Mouse (Mus musculus) hindbrain, embryonic 16.5 days (tissue): ENCODE results near the gene Mettl22. TPM values are rescaled to one million over a fixed set of nuclear protein-coding genes. Genes with fewer than 3 reads are reported as not detected.

ENCODE experiments used
- ATAC-seq: fragments of 200-750 bp; cut with Nextera tagmentation; 2 replicates; pipeline ENCODE4 v1.8.0; 2017; ENCODE audit warnings: moderate TSS enrichment, moderate library complexity
- H3K27ac ChIP-seq: fragments of 300-500 bp; sonication (generic); 2 replicates; pipeline ENCODE4 v1.5.1; 2014; ENCODE audit warnings: low read depth, mild to moderate bottlenecking, control low read depth, low read length, moderate library complexity
- H3K27me3 ChIP-seq: fragments of 300-500 bp; sonication (generic); replicated peaks from 2 replicates; pipeline ENCODE4 v1.6.1; 2014; ENCODE audit warnings: low read length; ENCODE audit not compliant: control insufficient read depth, insufficient read depth
- H3K36me3 ChIP-seq: fragments of 300-500 bp; sonication (generic); 2 replicates; pipeline ENCODE4 v1.6.1; 2014; ENCODE audit warnings: mild to moderate bottlenecking, low read length, moderate library complexity, mixed read lengths; ENCODE audit not compliant: control insufficient read depth, insufficient read depth
- H3K4me1 ChIP-seq: fragments of 300-500 bp; sonication (generic); 2 replicates; pipeline ENCODE4 v1.6.1; 2014; ENCODE audit warnings: low read depth, low read length; ENCODE audit not compliant: control insufficient read depth, insufficient read depth
- H3K4me2 ChIP-seq: fragments of 300-500 bp; sonication (generic); 2 replicates; pipeline ENCODE4 v1.6.1; 2014; ENCODE audit warnings: mild to moderate bottlenecking, low read length, control low read depth, moderate library complexity
- H3K4me3 ChIP-seq: fragments of 300-500 bp; sonication (generic); 2 replicates; pipeline ENCODE4 v1.5.1; 2014; ENCODE audit warnings: mild to moderate bottlenecking, low read length, control low read depth, moderate library complexity
- H3K9ac ChIP-seq: fragments of 300-500 bp; sonication (generic); 2 replicates; pipeline ENCODE4 v1.6.1; 2014; ENCODE audit warnings: low read depth, mild to moderate bottlenecking, control low read depth, low read length, moderate library complexity
- H3K9me3 ChIP-seq: fragments of 300-500 bp; sonication (generic); 2 replicates; pipeline ENCODE4 v1.6.1; 2014; ENCODE audit warnings: mild to moderate bottlenecking, low read length, moderate library complexity; ENCODE audit not compliant: control insufficient read depth
- WGBS: fragments of 180-500 bp; shearing (Covaris S2); extraction: QIAGEN DNeasy Blood & Tissue Kit; methylation state at CpG from one replicate; pipeline ENCODE4 v1.1.7; 2014; 5-methylcytosine and 5-hydroxymethylcytosine counted together
- polyA plus RNA-seq: library from polyadenylated mRNA; unstranded; fragments of >200 nt; fragmentation: Nextera tagmentation; extraction: Ambion mirVana; gene quantifications from 2 replicates; pipeline ENCODE4 v1.2.1, GENCODE M21; 2015

Gene Mettl22
- polyA plus RNA-seq, 1 experiment from 2014 or later: 58.4 TPM

DNA sequence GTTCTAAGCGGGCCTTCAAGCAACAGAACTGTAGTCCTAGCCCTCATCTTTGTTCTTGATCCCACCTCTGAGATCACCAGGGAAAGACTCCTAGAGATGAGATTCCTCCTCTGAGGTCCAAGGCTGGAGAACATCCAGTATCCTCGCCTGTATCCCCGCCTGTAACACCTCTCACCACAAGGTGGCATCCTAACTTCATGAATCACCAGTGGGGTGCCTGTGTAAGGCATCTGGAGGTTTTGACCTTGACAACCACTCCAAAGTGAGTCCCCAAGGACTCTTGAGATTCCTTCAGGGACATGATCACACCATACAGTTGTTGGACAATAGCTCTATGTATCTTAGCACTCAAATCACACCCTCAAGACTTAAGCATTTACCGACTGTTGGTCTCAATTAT lies 23.7 kb downstream of the Mettl22 start:
- Histone ChIP-seq H3K36me3 (0 out of 2 replicates have a peak, but pooled peaks cover 2% of the 10 kb centered on the region), H3K9me3 (no peaks in the 10 kb centered on the region), H3K4me2 (no peak overlapping the region), H3K4me1 (no peaks in the 10 kb centered on the region), H3K4me3 (no peak overlapping the region), H3K27me3 (no peaks in the 10 kb centered on the region), H3K9ac (no peak overlapping the region), H3K27ac (no peak overlapping the region)
- peak; percentile 73 for ATAC-seq
- WGBS: 17% methylated on average over 4 of the region's 4 CpGs

DNA sequence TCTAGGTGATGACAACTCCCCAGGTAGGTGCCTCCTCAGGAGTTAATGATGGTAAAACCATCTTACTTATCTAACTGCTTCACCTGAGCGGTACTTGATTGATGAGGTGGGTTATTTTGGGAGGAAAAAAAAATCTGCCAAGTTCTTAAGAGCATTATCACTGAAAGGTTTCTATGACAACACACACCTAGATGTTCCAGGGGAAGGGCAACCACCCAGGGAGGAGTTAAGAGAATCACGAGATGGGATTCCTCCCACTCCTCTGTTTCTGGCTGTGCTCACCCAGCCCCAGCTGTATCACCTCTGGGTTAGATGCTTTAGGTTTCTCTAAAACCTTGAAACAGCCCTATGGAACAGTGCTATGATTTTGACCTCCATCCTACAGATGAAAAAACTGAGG lies 26.4 kb downstream of the Mettl22 start:
- H3K9me3 ChIP-seq: no peaks in the 10 kb centered on the region
- no peak overlapping the region for H3K9ac ChIP-seq
- H3K36me3 ChIP-seq: no peaks in the 10 kb centered on the region
- no peak for ATAC-seq
- 56% methylated on average over 2 of the region's 2 CpGs for WGBS
- no peak overlapping the region for H3K27ac ChIP-seq
- no peaks in the 10 kb centered on the region for H3K27me3 ChIP-seq
- H3K4me3 ChIP-seq: no peak overlapping the region
- no peaks in the 10 kb centered on the region for H3K4me1 ChIP-seq
- no peak overlapping the region for H3K4me2 ChIP-seq

DNA sequence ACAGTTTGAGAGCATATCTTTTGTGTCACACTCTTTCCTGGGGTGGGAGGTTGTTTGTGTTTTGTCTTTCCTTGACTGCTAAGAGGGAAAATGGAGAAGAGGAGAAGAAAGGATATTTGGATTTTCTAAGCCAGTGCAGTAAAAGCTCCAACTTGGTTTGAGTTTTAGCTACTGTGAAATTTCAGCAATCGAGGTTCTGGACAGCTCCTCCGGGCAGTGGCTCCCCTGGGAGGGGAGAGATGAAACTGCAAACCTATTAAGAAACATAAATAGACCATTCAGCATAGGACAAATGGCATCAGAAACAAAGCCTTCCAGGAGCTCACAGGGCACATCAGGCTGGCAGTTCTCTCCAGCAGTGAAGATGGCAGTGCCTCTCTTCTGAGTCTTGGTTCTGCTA lies 33.7 kb downstream of the Mettl22 start:
- H3K4me2 ChIP-seq: no peak overlapping the region
- 45% methylated on average over 2 of the region's 2 CpGs for WGBS
- no peaks in the 10 kb centered on the region for H3K36me3 ChIP-seq
- ATAC-seq: no peak
- no peaks in the 10 kb centered on the region for H3K9me3 ChIP-seq
- no peak overlapping the region for H3K9ac ChIP-seq
- H3K4me3 ChIP-seq: no peak overlapping the region
- no peaks in the 10 kb centered on the region for H3K4me1 ChIP-seq
- no peak overlapping the region for H3K27ac ChIP-seq
- H3K27me3 ChIP-seq: no peaks in the 10 kb centered on the region

DNA sequence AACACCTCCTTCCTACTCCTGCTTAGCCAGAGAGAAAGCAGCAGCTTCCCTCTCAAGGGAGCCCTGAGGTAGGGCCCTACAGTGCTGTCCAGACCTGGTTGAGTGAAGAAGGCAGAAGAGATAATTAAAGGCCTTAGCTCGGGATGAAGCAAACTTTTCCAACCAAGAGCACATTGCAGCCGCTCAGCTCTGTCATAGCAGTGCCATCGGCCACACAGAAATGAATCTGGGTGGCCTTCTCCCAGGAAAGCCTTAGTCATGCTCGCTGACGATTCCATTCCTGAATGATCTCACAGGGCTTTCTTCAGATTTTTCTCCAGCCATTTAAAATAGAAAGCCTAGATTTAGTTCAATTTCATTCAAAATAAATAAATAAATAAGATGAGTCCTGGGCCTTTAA lies 39.3 kb downstream of the Mettl22 start:
- no peaks in the 10 kb centered on the region for H3K27me3 ChIP-seq
- no peak overlapping the region for H3K4me2 ChIP-seq
- WGBS: 79% methylated on average over 5 of the region's 5 CpGs
- no peaks in the 10 kb centered on the region for H3K36me3 ChIP-seq
- no peak overlapping the region for H3K27ac ChIP-seq
- H3K9ac ChIP-seq: no peak overlapping the region
- peaks cover 16% of the 10 kb centered on the region for H3K4me1 ChIP-seq
- ATAC-seq: no peak
- H3K9me3 ChIP-seq: no peaks in the 10 kb centered on the region
- no peak overlapping the region for H3K4me3 ChIP-seq

DNA sequence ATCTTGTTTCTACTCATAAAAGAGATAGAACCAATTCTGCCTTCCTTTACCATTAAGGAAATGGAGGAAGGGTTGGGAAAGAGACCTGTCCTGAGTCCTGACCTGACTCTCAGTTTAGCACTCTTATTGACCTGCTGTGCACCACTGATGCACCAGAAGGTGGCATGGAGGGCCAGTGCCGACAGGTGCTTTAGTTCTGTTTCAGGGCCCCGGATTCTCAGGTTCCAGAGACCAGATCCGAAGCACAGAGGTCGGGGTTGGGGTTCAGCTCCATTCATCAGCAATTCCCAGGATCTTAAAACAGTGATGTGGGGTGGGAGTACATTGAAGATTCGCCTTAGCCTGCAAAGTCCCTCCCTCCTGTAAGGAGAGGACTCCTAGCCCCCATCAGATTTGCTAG lies 42.2 kb downstream of the Mettl22 start:
- ATAC-seq: no peak; the same call in 1 of the 2 replicates
- Histone ChIP-seq H3K4me3 (peak overlapping the region; percentile 76), H3K4me1 (peaks cover 21% of the 10 kb centered on the region), H3K4me2 (peak overlapping the region; percentile 85), H3K27ac (peak overlapping the region; percentile 79; the same call in 1 of the 2 replicates), H3K9ac (peak overlapping the region; percentile 39), H3K27me3 (no peaks in the 10 kb centered on the region), H3K9me3 (no peaks in the 10 kb centered on the region), H3K36me3 (no peaks in the 10 kb centered on the region)
- 1% methylated on average over 5 of the region's 5 CpGs for WGBS

DNA sequence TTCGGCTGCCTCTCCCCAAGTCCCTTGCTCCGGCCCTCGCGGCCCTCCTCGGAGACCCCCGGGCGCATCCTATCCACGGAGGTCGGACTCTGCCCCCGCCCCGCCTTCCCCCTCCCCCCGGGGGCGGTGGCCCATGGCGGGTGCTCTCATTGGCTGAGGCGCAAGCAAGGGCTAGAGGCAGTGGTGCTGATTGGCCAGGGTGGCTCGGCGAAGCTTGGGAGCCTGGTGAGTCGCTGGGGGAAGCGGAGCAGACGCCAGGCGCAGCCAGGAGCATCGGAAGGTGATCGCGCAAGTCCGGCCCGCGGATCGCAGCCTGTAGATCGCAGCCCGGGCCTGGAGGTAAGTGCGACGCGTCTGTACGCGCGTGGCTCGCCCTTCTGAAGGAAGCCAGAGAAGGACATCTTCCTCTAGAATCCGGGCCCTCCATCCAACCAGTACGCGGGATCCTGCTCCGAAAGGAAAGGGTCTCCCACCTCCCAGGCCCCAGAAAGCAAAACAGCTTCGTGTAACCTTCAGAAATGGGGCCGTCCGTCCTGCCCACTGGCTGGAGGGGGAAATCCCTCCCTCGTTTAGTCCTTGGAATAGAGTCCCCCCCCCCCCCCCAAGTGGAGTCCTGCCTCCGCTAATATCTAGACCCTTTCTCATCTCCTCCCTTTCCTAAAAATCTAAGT lies 42.8 kb downstream of the Mettl22 start, which contains the start of gene Abat:
TSS of gene Abat (plus strand) at position 194 of the 671 bp plus-strand sequence.
- H3K4me2 ChIP-seq: peak within 1 kb of the TSS; percentile 85
- peak; percentile 99 for ATAC-seq
- H3K9me3 ChIP-seq: no peaks in the 10 kb centered on the region
- H3K27ac ChIP-seq: peak within 1 kb of the TSS; percentile 79
- under 1% methylated on average over 46 of the region's 46 CpGs for WGBS
- peak within 1 kb of the TSS; percentile 74 for H3K9ac ChIP-seq
- no peaks in the 10 kb centered on the region for H3K36me3 ChIP-seq
- H3K4me3 ChIP-seq: peak within 1 kb of the TSS; percentile 76
- H3K4me1 ChIP-seq: peaks cover 24% of the 10 kb centered on the region
- H3K27me3 ChIP-seq: no peaks in the 10 kb centered on the region

DNA sequence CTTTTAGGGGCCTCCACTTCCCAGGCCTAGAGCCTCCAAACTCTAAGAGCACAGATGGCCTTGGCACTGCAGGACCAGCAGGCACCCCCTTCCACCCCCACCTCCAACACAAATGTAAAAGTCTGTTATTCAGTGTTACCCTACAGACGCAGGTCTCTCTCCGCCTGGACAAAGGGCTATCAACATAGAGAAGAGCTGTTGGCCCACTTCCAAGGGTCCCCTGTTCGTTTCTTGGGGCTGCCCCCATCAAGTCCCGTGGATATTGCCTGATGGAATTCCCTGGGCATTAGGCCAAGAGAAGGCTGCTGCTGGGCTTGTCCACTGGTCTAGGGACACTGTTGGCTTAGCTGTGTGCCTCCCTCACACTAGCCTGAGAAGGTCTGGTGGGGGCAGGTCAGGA lies 43.6 kb downstream of the Mettl22 start:
- Histone ChIP-seq H3K27ac (peak overlapping the region; percentile 79; the same call in 1 of the 2 replicates), H3K9ac (peak overlapping the region; percentile 74)
- WGBS: 8% methylated on average over 4 of the region's 4 CpGs

DNA sequence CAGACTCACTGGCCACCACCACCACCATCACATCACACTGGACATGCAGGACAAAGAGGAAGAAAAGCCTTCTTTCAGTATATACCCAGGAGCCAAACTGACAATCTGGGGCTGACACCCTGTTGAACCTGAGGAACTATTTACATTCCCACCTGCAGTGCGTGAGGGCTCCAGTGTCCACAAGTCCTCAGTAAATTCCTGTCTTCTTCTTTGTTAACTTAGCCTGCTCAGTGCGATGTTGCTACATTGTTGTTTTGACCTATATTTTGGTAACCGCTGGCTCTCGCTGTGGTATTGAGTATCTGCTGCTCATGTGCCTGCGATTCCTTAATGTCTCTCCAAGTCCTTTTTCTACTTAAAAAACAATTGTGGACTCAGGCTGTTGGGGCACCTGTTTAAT lies 49.9 kb downstream of the Mettl22 start:
- Histone ChIP-seq H3K27ac (no peak overlapping the region), H3K9ac (no peak overlapping the region), H3K4me2 (no peak overlapping the region), H3K4me3 (no peak overlapping the region), H3K9me3 (no peaks in the 10 kb centered on the region), H3K36me3 (no peaks in the 10 kb centered on the region), H3K27me3 (no peaks in the 10 kb centered on the region), H3K4me1 (peaks cover 24% of the 10 kb centered on the region)
- ATAC-seq: no peak
- WGBS: 79% methylated on average over 5 of the region's 5 CpGs

More for the DNA sequence above, 43.6 kb downstream of the Mettl22 start:
- H3K9me3 ChIP-seq: no peaks in the 10 kb centered on the region
- no peaks in the 10 kb centered on the region for H3K36me3 ChIP-seq
- no peak for ATAC-seq
- peak overlapping the region; percentile 76 for H3K4me3 ChIP-seq
- peak overlapping the region; percentile 85 for H3K4me2 ChIP-seq
- H3K4me1 ChIP-seq: peaks cover 25% of the 10 kb centered on the region
- H3K27me3 ChIP-seq: no peaks in the 10 kb centered on the region

DNA sequence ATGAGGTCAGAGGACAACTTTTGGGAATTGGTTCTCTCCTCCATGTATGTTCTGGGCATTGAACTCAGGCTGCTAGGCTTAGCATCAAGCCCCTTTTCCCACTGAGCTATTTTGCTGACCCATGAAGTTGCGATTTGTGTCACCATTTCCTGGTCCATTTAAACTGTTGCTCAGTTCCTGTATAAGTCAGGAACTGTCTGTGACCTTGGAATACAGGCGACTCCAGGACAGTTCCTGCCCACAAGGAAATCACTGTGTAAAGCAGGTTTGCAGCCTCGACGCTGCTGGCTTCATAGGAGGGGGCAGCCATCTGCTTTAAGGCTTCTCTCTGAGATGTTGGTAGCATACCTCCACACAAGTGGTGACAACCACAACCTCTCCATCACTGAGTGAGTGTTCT lies 50.7 kb downstream of the Mettl22 start:
- Histone ChIP-seq H3K36me3 (no peaks in the 10 kb centered on the region), H3K9ac (no peak overlapping the region), H3K4me2 (no peak overlapping the region), H3K27me3 (no peaks in the 10 kb centered on the region), H3K4me3 (no peak overlapping the region), H3K9me3 (no peaks in the 10 kb centered on the region), H3K4me1 (peaks cover 24% of the 10 kb centered on the region), H3K27ac (no peak overlapping the region)
- no peak for ATAC-seq
- WGBS: 80% methylated on average over 4 of the region's 4 CpGs
